Mouse (Mus musculus) stomach, embryonic 14.5 days (tissue): Measurements from ENCODE around the gene Uvrag. TPM values are rescaled to one million over a fixed set of nuclear protein-coding genes. Genes with fewer than 3 reads are reported as not detected.

Source experiments
- ATAC-seq: fragments of 200-750 bp; cut with Nextera tagmentation; 2 replicates; pipeline ENCODE4 v1.8.0; 2017; ENCODE audit warnings: low read depth, moderate TSS enrichment; ENCODE audit not compliant: insufficient number of reproducible peaks, insufficient read depth, low FRiP score
- H3K27ac ChIP-seq: fragments of 300-500 bp; sonication (generic); 2 replicates; pipeline ENCODE4 v1.5.1; 2014; ENCODE audit warnings: mild to moderate bottlenecking, low read length, moderate library complexity, mixed read lengths
- H3K27me3 ChIP-seq: fragments of 300-500 bp; sonication (generic); 2 replicates; pipeline ENCODE4 v1.6.1; 2014; ENCODE audit warnings: low read length, control low read depth, mixed read lengths; ENCODE audit not compliant: control insufficient read depth, insufficient read depth
- H3K36me3 ChIP-seq: fragments of 300-500 bp; sonication (generic); 2 replicates; pipeline ENCODE4 v1.6.1; 2014; ENCODE audit warnings: mild to moderate bottlenecking, control low read depth, low read length, moderate library complexity, mixed read lengths; ENCODE audit not compliant: control insufficient read depth, insufficient read depth
- H3K4me1 ChIP-seq: fragments of 300-500 bp; sonication (generic); 2 replicates; pipeline ENCODE4 v1.6.1; 2014; ENCODE audit warnings: low read length, control low read depth, mixed read lengths; ENCODE audit not compliant: control insufficient read depth, insufficient read depth
- H3K4me2 ChIP-seq: fragments of 300-500 bp; sonication (generic); replicated peaks from 2 replicates; pipeline ENCODE4 v1.6.1; 2014; ENCODE audit warnings: low read depth, low read length, control low read depth
- H3K4me3 ChIP-seq: fragments of 300-500 bp; sonication (generic); 2 replicates; pipeline ENCODE4 v1.5.1; 2014; ENCODE audit warnings: low read depth, low read length, control low read depth
- H3K9ac ChIP-seq: fragments of 300-500 bp; sonication (generic); replicated peaks from 2 replicates; pipeline ENCODE4 v1.6.1; 2014; ENCODE audit warnings: low read depth, mild to moderate bottlenecking, control low read depth, low read length, moderate library complexity, mixed read lengths
- H3K9me3 ChIP-seq: fragments of 300-500 bp; sonication (generic); 2 replicates; pipeline ENCODE4 v1.6.1; 2016; ENCODE audit warnings: low read depth, low read length, control low read depth; ENCODE audit not compliant: control insufficient read depth
- WGBS: fragments of 180-500 bp; shearing (Covaris S2); extraction: QIAGEN DNeasy Blood & Tissue Kit; methylation state at CpG from one replicate; pipeline ENCODE4 v1.1.7; 2014; 5-methylcytosine and 5-hydroxymethylcytosine counted together
- polyA plus RNA-seq: library from polyadenylated mRNA; unstranded; fragments of >200 nt; fragmentation: Nextera tagmentation; extraction: Ambion mirVana; gene quantifications from 2 replicates; pipeline ENCODE4 v1.2.1, GENCODE M21; 2014

Gene Uvrag
- polyA plus RNA-seq, 1 experiment from 2014 or later, result 23.9 TPM

DNA sequence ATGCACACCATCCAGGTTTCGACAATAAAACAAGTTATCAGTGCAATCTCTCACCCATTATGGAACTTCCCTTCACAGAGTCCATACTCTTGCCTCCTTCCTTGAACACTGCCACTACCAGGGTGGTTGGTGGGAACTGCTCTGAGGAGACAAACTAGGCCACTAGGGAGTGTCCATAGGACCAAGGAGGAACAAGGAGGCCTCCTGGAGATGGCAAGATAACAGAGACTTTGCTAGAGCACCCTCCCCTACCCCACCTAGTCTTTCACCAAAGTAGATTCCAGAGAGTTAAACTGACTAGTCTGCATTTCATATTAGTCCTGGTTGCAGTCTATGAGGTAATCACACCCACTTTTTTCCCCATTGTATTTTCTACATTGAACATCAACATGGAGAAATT, 39.2 kb upstream of the Uvrag start:
- no peaks in the 10 kb centered on the region for H3K9me3 ChIP-seq
- H3K4me2 ChIP-seq, result no peak overlapping the region
- no peak for ATAC-seq
- no peaks in the 10 kb centered on the region for H3K27me3 ChIP-seq
- no peak overlapping the region for H3K4me3 ChIP-seq
- peaks cover 3% of the 10 kb centered on the region; the same call in 1 of the 2 replicates for H3K4me1 ChIP-seq
- H3K9ac ChIP-seq, result no peak overlapping the region
- H3K27ac ChIP-seq, result no peak overlapping the region
- 86% methylated on average over 1 of the region's 1 CpGs for WGBS
- H3K36me3 ChIP-seq, result no peaks in the 10 kb centered on the region

- H3K4me2 ChIP-seq, result no peak overlapping the region
- no peaks in the 10 kb centered on the region for H3K9me3 ChIP-seq
- no peak overlapping the region for H3K9ac ChIP-seq
- H3K4me1 ChIP-seq, result peaks cover 3% of the 10 kb centered on the region; the same call in 1 of the 2 replicates
- WGBS, result 89% methylated on average over 9 of the region's 9 CpGs
- ATAC-seq, result no peak
- H3K27ac ChIP-seq, result no peak overlapping the region
- H3K27me3 ChIP-seq, result no peaks in the 10 kb centered on the region
- no peaks in the 10 kb centered on the region for H3K36me3 ChIP-seq
- no peak overlapping the region for H3K4me3 ChIP-seq
These were observed 38.3 kb upstream of the Uvrag start for GRCm38 (mm10) chr7:99179271-99179670.

GRCm38 (mm10) chr7:99177386-99177785, 36.4 kb upstream of the Uvrag start:
- no peaks in the 10 kb centered on the region for H3K27me3 ChIP-seq
- H3K4me1 ChIP-seq, result peaks cover 3% of the 10 kb centered on the region; the same call in 1 of the 2 replicates
- WGBS, result 86% methylated on average over 5 of the region's 5 CpGs
- no peaks in the 10 kb centered on the region for H3K36me3 ChIP-seq
- ATAC-seq, result no peak
- H3K4me2 ChIP-seq, result no peak overlapping the region
- H3K4me3 ChIP-seq, result no peak overlapping the region
- H3K9ac ChIP-seq, result no peak overlapping the region
- H3K27ac ChIP-seq, result no peak overlapping the region
- H3K9me3 ChIP-seq, result no peaks in the 10 kb centered on the region

DNA sequence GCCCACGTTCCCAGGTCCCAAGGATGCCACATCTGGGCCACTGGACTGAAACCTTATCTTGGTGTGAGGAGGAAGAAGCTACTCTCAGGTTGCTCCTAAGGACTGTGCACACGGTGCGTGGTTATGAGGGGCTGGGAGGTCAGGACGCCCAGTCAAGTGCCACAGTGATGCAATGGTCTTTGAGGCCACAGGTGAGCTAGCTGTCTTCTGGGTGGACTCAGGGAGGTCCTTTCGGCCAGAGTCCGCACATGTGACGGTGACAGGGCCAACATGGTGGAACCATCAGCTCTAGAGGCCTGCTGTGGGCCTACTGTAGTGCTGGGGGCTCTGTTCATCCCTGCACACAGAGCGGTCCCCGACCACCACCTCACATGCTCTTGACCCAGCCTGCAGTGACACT, 34.7 kb upstream of the Uvrag start:
- H3K36me3 ChIP-seq, result no peaks in the 10 kb centered on the region
- no peaks in the 10 kb centered on the region for H3K9me3 ChIP-seq
- no peaks in the 10 kb centered on the region for H3K4me1 ChIP-seq
- 89% methylated on average over 9 of the region's 9 CpGs for WGBS
- no peak for ATAC-seq
- no peak overlapping the region for H3K9ac ChIP-seq
- H3K4me2 ChIP-seq, result no peak overlapping the region
- no peak overlapping the region for H3K4me3 ChIP-seq
- H3K27ac ChIP-seq, result no peak overlapping the region
- H3K27me3 ChIP-seq, result no peaks in the 10 kb centered on the region

- WGBS, result 68% methylated on average over 11 of the region's 11 CpGs
- no peak for ATAC-seq
- H3K4me1 ChIP-seq, result no peaks in the 10 kb centered on the region
- H3K4me2 ChIP-seq, result no peak overlapping the region
- H3K9me3 ChIP-seq, result no peaks in the 10 kb centered on the region
- H3K27ac ChIP-seq, result no peak overlapping the region
- no peak overlapping the region for H3K9ac ChIP-seq
- H3K36me3 ChIP-seq, result no peaks in the 10 kb centered on the region
- no peak overlapping the region for H3K4me3 ChIP-seq
- H3K27me3 ChIP-seq, result no peaks in the 10 kb centered on the region
These were observed 34.2 kb upstream of the Uvrag start for GRCm38 (mm10) chr7:99175118-99175517.

DNA sequence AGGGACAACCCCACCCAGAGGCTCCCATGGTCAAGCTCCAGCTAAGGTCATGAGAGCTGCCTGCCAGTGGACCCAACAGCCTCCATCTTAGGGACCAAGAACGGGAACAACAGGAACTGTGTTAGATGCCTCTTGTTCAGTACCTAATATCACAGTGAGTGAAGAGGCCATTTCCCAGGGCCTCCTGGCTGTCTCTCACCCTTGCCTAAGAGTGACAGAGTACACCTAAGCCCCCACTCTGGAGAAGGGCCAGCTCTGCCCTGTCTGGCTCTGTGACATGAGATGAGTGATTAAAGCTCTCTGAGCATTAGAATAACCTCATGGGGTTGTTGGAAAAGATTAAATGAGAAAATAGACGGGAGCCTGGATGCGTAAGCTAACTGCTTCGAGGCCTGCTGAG, 33.1 kb upstream of the Uvrag start:
- H3K36me3 ChIP-seq, result no peaks in the 10 kb centered on the region
- no peaks in the 10 kb centered on the region for H3K9me3 ChIP-seq
- no peaks in the 10 kb centered on the region for H3K27me3 ChIP-seq
- no peak for ATAC-seq
- no peak overlapping the region for H3K27ac ChIP-seq
- no peak overlapping the region for H3K4me3 ChIP-seq
- H3K9ac ChIP-seq, result no peak overlapping the region
- no peaks in the 10 kb centered on the region for H3K4me1 ChIP-seq
- 82% methylated on average over 4 of the region's 4 CpGs for WGBS
- no peak overlapping the region for H3K4me2 ChIP-seq

DNA sequence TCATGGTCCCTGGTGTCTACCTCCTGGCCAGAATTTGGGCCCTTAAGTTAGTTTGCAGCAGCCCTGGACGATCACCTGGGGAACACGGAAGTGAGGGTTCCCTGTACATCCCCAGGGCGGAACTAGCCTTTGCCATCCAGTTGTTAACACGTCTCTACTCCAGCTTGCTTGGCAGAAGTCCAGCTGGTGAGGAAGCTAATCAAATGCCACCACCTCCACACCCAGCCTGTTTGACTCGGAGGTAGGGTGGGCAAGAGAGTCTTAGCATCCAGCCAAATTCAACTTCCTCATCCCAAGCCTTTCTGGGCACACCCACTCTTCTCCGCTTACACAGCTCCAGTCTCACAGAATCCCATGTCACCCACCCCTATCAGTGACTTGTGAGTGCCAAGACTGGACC, 32.0 kb upstream of the Uvrag start:
- Histone ChIP-seq H3K4me1 (no peaks in the 10 kb centered on the region), H3K4me3 (no peak overlapping the region), H3K9me3 (no peaks in the 10 kb centered on the region), H3K36me3 (no peaks in the 10 kb centered on the region), H3K27ac (no peak overlapping the region), H3K27me3 (no peaks in the 10 kb centered on the region), H3K4me2 (no peak overlapping the region), H3K9ac (no peak overlapping the region)
- 79% methylated on average over 6 of the region's 6 CpGs for WGBS
- no peak for ATAC-seq

DNA sequence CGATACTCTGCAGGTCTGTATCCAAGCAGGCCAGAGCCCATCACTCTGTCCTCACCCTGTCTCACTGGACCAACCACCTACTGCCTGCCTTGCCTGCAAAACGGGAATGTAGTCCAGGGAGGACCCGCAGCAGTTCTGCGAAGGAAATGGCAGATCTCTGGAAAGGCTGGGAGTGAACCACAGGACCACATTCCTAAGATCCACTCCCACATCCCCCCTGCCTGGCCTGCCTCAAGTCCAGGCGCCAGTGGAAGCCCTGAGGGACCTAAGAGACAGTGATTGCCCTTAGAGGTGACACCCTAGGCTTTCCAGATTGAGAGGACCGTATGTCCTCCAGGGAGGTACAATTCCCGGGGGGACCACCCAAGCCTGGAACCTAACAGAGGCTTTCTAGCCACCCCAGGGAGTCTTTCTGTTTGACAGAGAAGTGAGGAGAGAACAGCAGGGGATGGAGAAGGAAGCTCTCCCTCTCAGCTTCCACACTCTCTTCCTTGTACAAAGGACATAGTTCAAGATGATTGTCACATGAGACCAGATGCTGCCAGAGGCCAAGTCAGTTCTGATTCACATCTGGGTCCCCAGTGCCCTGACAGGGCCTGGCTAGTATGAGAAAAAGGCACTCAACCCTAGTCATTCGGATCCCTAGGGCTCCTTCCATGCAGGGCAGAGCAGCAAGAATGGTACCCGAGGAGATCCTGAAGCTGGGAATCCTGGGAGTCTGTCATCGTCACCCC, 31.0 kb upstream of the Uvrag start:
- Histone ChIP-seq H3K4me3 (no peak overlapping the region), H3K4me1 (no peaks in the 10 kb centered on the region), H3K27ac (no peak overlapping the region), H3K9ac (no peak overlapping the region), H3K9me3 (no peaks in the 10 kb centered on the region), H3K4me2 (no peak overlapping the region), H3K27me3 (no peaks in the 10 kb centered on the region), H3K36me3 (no peaks in the 10 kb centered on the region)
- ATAC-seq, result no peak
- WGBS, result 63% methylated on average over 10 of the region's 10 CpGs

- H3K4me2 ChIP-seq, result no peak overlapping the region
- H3K36me3 ChIP-seq, result no peaks in the 10 kb centered on the region
- H3K27me3 ChIP-seq, result no peaks in the 10 kb centered on the region
- H3K4me3 ChIP-seq, result no peak overlapping the region
- H3K9me3 ChIP-seq, result no peaks in the 10 kb centered on the region
- ATAC-seq, result no peak
- no peak overlapping the region for H3K27ac ChIP-seq
- H3K9ac ChIP-seq, result no peak overlapping the region
- 82% methylated on average over 6 of the region's 6 CpGs for WGBS
- H3K4me1 ChIP-seq, result no peaks in the 10 kb centered on the region
These were observed 29.6 kb upstream of the Uvrag start for GRCm38 (mm10) chr7:99170519-99170918.
